Mouse (Mus musculus): Measurements from ENCODE around the gene Thap12. TPM values are rescaled to one million over a fixed set of nuclear protein-coding genes. Genes with fewer than 3 reads are reported as not detected.

Thap12 gene
- polyA plus RNA-seq, 1 experiment = 4.3 TPM

DNA sequence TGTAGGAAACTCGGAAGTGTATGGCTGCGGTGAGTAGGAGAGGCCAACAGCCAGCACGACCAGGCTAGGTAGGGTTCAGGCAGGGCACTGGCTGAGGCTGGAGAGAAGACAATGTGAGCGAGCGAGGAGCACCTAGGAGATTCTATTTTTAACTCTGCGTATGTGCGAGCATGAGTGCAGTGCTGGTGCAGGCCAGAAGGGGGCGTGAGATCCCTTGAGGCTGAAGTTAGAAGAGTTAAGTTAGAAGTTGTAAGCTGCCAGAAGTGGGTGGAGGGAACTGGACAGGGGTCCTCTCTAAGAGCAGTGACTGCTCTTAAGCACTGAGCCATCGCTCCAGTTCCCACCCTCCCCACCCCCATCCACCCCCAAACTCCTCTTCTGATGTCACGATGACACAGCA, 20.1 kb upstream of the Thap12 start:
- H3K27me3 ChIP-seq (ENCODE audit: control insufficient read depth, insufficient read depth, low read length) = no peaks in the 10 kb centered on the region
- no peaks in the 10 kb centered on the region for H3K36me3 ChIP-seq (ENCODE audit: control insufficient read depth, insufficient read depth, low read length)
- TF ChIP-seq CTCF (IDR thresholded peaks at IDR 0.05; ENCODE audit: control insufficient read depth, insufficient read depth, insufficient replicate concordance, low read depth, low read length) (peak; percentile 81; the same call in 1 of the 2 replicates), POLR2A (IDR thresholded peaks at IDR 0.05; ENCODE audit: control insufficient read depth, low read depth, low read length) (no peak)
- H3K4me3 ChIP-seq (ENCODE audit: control insufficient read depth, low read depth, low read length) = peak overlapping the region; percentile 70
- H3K4me1 ChIP-seq (ENCODE audit: control insufficient read depth, insufficient read depth, low read length) = peaks cover 2% of the 10 kb centered on the region; the same call in 1 of the 2 replicates
- H3K27ac ChIP-seq (ENCODE audit: control insufficient read depth, insufficient read depth, low read depth, low read length) = no peak overlapping the region

DNA sequence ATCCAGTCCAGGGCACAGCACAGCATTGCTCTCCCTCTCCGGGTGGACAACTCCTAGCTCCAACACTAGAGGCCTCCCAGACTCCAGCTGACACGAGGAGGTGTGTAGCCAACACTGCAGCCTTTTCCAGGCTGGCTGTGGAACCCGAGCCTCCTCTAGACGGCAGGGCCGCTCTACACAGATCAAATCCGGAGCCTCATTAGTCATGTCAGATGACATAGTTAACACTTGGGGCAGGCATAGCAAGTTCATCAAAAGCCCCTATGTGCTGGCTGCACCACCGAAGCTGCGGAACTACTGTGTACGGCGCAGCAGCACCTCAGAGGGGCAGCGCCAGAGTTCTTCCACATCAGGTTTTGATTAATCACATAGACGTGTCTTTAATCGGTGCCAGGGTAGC, 17.0 kb upstream of the Thap12 start:
- TF ChIP-seq POLR2A (IDR thresholded peaks at IDR 0.05; ENCODE audit: control insufficient read depth, low read depth, low read length) = no peak
- peak; percentile 29; the same call in 1 of the 2 replicates for TF ChIP-seq CTCF (IDR thresholded peaks at IDR 0.05; ENCODE audit: control insufficient read depth, insufficient read depth, insufficient replicate concordance, low read depth, low read length)
- H3K4me3 ChIP-seq (ENCODE audit: control insufficient read depth, low read depth, low read length) = no peak overlapping the region
- no peaks in the 10 kb centered on the region; the same call in 1 of the 2 replicates for H3K4me1 ChIP-seq (ENCODE audit: control insufficient read depth, insufficient read depth, low read length)
- H3K27ac ChIP-seq (ENCODE audit: control insufficient read depth, insufficient read depth, low read depth, low read length) = no peak overlapping the region
- no peaks in the 10 kb centered on the region for H3K36me3 ChIP-seq (ENCODE audit: control insufficient read depth, insufficient read depth, low read length)
- no peaks in the 10 kb centered on the region for H3K27me3 ChIP-seq (ENCODE audit: control insufficient read depth, insufficient read depth, low read length)

- Histone ChIP-seq H3K27me3 (ENCODE audit: control insufficient read depth, insufficient read depth, low read length) (no peaks in the 10 kb centered on the region), H3K27ac (ENCODE audit: control insufficient read depth, insufficient read depth, low read depth, low read length) (no peak overlapping the region), H3K4me3 (ENCODE audit: control insufficient read depth, low read depth, low read length) (no peak overlapping the region), H3K36me3 (ENCODE audit: control insufficient read depth, insufficient read depth, low read length) (no peaks in the 10 kb centered on the region), H3K4me1 (ENCODE audit: control insufficient read depth, insufficient read depth, low read length) (peaks cover 8% of the 10 kb centered on the region)
- no peak for TF ChIP-seq CTCF (IDR thresholded peaks at IDR 0.05; ENCODE audit: control insufficient read depth, insufficient read depth, insufficient replicate concordance, low read depth, low read length)
- TF ChIP-seq POLR2A (IDR thresholded peaks at IDR 0.05; ENCODE audit: control insufficient read depth, low read depth, low read length) = no peak
These were observed 12.8 kb upstream of the Thap12 start for GRCm38 (mm10) chr7:98690126-98690525.

GRCm38 (mm10) chr7:98690831-98691230, 12.1 kb upstream of the Thap12 start:
- Histone ChIP-seq H3K36me3 (ENCODE audit: control insufficient read depth, insufficient read depth, low read length) (no peaks in the 10 kb centered on the region), H3K27me3 (ENCODE audit: control insufficient read depth, insufficient read depth, low read length) (no peaks in the 10 kb centered on the region)

DNA sequence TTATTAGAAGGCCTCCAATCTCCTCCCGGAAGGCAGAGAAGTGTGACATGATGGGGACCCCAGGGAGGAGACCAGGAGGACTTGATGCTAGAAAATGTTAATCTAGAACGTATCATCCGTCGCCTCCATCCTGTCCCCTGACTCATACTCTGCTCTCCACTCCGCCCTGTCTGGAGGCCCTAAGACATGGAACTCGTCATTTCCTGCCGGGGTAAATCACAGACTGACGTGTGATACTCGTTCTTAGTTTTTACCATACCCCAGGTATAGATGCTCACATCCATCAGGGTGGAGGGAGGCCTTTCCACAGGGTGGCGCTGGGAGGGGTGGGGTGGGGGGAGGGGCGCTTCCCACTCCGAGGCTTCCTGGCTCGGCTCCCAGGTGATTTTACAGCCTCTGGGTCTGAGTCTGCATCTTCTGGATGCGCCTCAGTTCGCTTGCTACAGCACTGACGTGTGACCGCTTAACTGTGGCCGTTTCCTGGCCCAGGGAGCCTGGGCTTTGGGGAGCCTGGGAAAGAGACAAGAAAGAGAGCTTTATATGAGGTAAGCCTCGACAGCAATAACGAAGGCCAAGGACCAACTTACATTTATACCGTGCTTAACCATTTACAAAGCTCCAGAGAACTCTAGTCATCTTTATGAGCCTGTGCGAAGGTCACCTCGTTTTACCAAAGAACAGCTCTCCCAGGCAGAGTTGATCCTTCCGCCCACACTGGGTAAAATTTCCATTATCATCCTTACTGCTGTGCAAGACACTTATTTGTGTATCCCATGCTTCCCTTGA, 9.9 kb upstream of the Thap12 start:
- Histone ChIP-seq H3K27me3 (ENCODE audit: control insufficient read depth, insufficient read depth, low read length) (no peaks in the 10 kb centered on the region), H3K4me3 (ENCODE audit: control insufficient read depth, low read depth, low read length) (peak overlapping the region; percentile 64), H3K4me1 (ENCODE audit: control insufficient read depth, insufficient read depth, low read length) (peaks cover 8% of the 10 kb centered on the region), H3K27ac (ENCODE audit: control insufficient read depth, insufficient read depth, low read depth, low read length) (no peak overlapping the region), H3K36me3 (ENCODE audit: control insufficient read depth, insufficient read depth, low read length) (no peaks in the 10 kb centered on the region)
- TF ChIP-seq POLR2A (IDR thresholded peaks at IDR 0.05; ENCODE audit: control insufficient read depth, low read depth, low read length) (no peak), CTCF (IDR thresholded peaks at IDR 0.05; ENCODE audit: control insufficient read depth, insufficient read depth, insufficient replicate concordance, low read depth, low read length) (no peak)

More at GRCm38 (mm10) chr7:98690831-98691230, 12.1 kb upstream of the Thap12 start:
- Histone ChIP-seq H3K4me1 (ENCODE audit: control insufficient read depth, insufficient read depth, low read length) (peaks cover 8% of the 10 kb centered on the region), H3K27ac (ENCODE audit: control insufficient read depth, insufficient read depth, low read depth, low read length) (no peak overlapping the region), H3K4me3 (ENCODE audit: control insufficient read depth, low read depth, low read length) (no peak overlapping the region)
- no peak for TF ChIP-seq CTCF (IDR thresholded peaks at IDR 0.05; ENCODE audit: control insufficient read depth, insufficient read depth, insufficient replicate concordance, low read depth, low read length)
- TF ChIP-seq POLR2A (IDR thresholded peaks at IDR 0.05; ENCODE audit: control insufficient read depth, low read depth, low read length) = no peak

DNA sequence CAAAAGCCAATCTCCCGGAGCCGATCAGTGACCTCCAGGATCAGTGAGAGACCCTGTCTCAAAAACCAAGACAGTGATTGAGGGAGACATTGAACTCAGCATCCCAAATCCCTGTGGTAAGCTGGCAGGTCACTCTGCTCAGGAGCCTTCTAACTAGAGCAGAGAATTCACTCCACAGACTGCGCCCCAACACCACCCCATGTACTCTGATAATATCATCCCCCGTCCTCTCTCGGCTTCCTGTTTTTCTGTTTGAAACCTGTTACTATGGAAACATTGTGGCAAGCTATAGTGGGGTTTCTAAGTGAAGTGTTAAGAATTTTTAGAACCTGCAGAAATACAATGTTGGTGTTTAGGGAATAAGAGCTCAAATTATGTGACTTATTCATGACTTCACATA, 8.9 kb upstream of the Thap12 start:
- Histone ChIP-seq H3K36me3 (ENCODE audit: control insufficient read depth, insufficient read depth, low read length) (no peaks in the 10 kb centered on the region), H3K4me1 (ENCODE audit: control insufficient read depth, insufficient read depth, low read length) (peaks cover 8% of the 10 kb centered on the region), H3K27me3 (ENCODE audit: control insufficient read depth, insufficient read depth, low read length) (no peaks in the 10 kb centered on the region), H3K4me3 (ENCODE audit: control insufficient read depth, low read depth, low read length) (no peak overlapping the region; the same call in 1 of the 2 replicates), H3K27ac (ENCODE audit: control insufficient read depth, insufficient read depth, low read depth, low read length) (no peak overlapping the region)
- TF ChIP-seq CTCF (IDR thresholded peaks at IDR 0.05; ENCODE audit: control insufficient read depth, insufficient read depth, insufficient replicate concordance, low read depth, low read length) (no peak), POLR2A (IDR thresholded peaks at IDR 0.05; ENCODE audit: control insufficient read depth, low read depth, low read length) (no peak)

DNA sequence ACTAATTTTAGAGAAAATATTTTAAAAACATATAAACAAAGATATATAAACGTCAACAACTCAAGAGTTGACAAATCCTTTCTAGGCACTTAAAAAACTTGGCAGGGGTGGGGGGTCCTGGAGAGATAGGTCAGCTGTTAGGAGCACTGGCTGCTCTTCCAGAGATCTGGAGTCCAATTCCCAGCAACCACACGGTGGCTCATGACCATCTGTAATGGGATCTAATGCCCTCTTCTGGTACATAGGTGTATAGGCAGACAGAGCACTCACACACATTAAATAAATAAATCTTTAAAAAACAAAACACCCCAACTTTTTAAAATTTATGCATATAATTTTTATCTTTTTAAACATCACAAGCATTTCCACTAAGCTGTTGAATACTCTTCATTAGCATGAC, 5.4 kb upstream of the Thap12 start:
- H3K27ac ChIP-seq (ENCODE audit: control insufficient read depth, insufficient read depth, low read depth, low read length) = no peak overlapping the region

More for the DNA sequence above, 5.4 kb upstream of the Thap12 start:
- no peak overlapping the region for H3K4me3 ChIP-seq (ENCODE audit: control insufficient read depth, low read depth, low read length)
- TF ChIP-seq POLR2A (IDR thresholded peaks at IDR 0.05; ENCODE audit: control insufficient read depth, low read depth, low read length) = no peak
- no peak for TF ChIP-seq CTCF (IDR thresholded peaks at IDR 0.05; ENCODE audit: control insufficient read depth, insufficient read depth, insufficient replicate concordance, low read depth, low read length)
- peaks cover 10% of the 10 kb centered on the region for H3K4me1 ChIP-seq (ENCODE audit: control insufficient read depth, insufficient read depth, low read length)
- H3K27me3 ChIP-seq (ENCODE audit: control insufficient read depth, insufficient read depth, low read length) = no peaks in the 10 kb centered on the region
- H3K36me3 ChIP-seq (ENCODE audit: control insufficient read depth, insufficient read depth, low read length) = no peaks in the 10 kb centered on the region

Measured in testis, adult 2 months (tissue).